Mouse (Mus musculus) G1E (cell line): ENCODE results near the gene Slc38a1. TPM values are rescaled to one million over a fixed set of nuclear protein-coding genes. Genes with fewer than 3 reads are reported as not detected.

Experiments
- ATAC-seq: 2 replicates; pipeline ENCODE4 v1.8.0; 2016; ENCODE audit warnings: mild to moderate bottlenecking; ENCODE audit not compliant: insufficient number of reproducible peaks, poor library complexity, low FRiP score, severe bottlenecking; ENCODE audit errors: extremely low read depth
- DNase-seq: peaks from one replicate; pipeline ENCODE4 v3.0.0; 2012; ENCODE audit warnings: low spot score
- H3K27me3 ChIP-seq: 2 replicates; pipeline ENCODE4 v1.6.1; 2012; ENCODE audit warnings: mild to moderate bottlenecking, low read length, inconsistent platforms; ENCODE audit not compliant: insufficient read depth
- H3K36me3 ChIP-seq: replicated peaks from 2 replicates; pipeline ENCODE3; 2012; ENCODE audit warnings: mild to moderate bottlenecking, inconsistent platforms
- H3K4me1 ChIP-seq: 2 replicates; pipeline ENCODE4 v1.6.1; 2012; ENCODE audit warnings: low read depth, low read length, inconsistent platforms, mixed read lengths; ENCODE audit not compliant: insufficient read depth
- H3K4me3 ChIP-seq: 2 replicates; pipeline ENCODE4 v1.5.1; 2012; ENCODE audit warnings: low read depth, mild to moderate bottlenecking, inconsistent platforms, low read length, moderate library complexity, mixed read lengths
- H3K9me3 ChIP-seq: replicated peaks from 2 replicates; pipeline ENCODE4 v1.6.1; 2012; ENCODE audit warnings: inconsistent platforms
- CTCF ChIP-seq: IDR thresholded peaks from 2 replicates; pipeline ENCODE4 v1.5.1; 2012; ENCODE audit warnings: low read depth, low read length, inconsistent platforms, mixed read lengths
- GATA1 ChIP-seq: IDR thresholded peaks from 2 replicates; pipeline ENCODE4 v1.6.1; 2012; ENCODE audit warnings: borderline replicate concordance, low read length, inconsistent platforms, mixed read lengths
- GATA2 ChIP-seq: IDR thresholded peaks from 2 replicates; pipeline ENCODE4 v1.6.1; 2012; ENCODE audit warnings: low read depth, low read length, inconsistent platforms, borderline replicate concordance
- POLR2AphosphoS5 ChIP-seq: IDR thresholded peaks from 2 replicates; pipeline ENCODE4 v1.6.1; 2012; ENCODE audit warnings: low read depth, low read length, inconsistent platforms; ENCODE audit not compliant: insufficient replicate concordance
- TAL1 ChIP-seq: conservative IDR thresholded peaks from 2 replicates; pipeline ENCODE4 v1.6.1; 2012; ENCODE audit warnings: low read depth, low read length, inconsistent platforms, mixed read lengths
- polyA plus RNA-seq: library from polyadenylated mRNA; stranded (reverse); fragments of >175 nt; gene quantifications from 2 replicates; pipeline ENCODE4 v1.2.3, GENCODE M21; 2012
- total RNA-seq, 2 experiments: library from RNA; stranded (forward) in 1 of 2; stranded (reverse) in 1 of 2; fragments of 200-1000 nt in 1 of 2; fragments of >200 nt in 1 of 2; fragmentation: Nextera tagmentation in 1 of 2; gene quantifications; 2 replicates each; pipeline ENCODE4 v1.2.3; 2014 to 2017

Slc38a1 gene
- total and polyA plus RNA-seq, 3 experiments, result 0.55 TPM; not detected in 2

- DNase-seq (no peak), ATAC-seq (no peak)
- H3K4me1 ChIP-seq, result no peaks in the 10 kb centered on the region
- H3K4me3 ChIP-seq, result no peak overlapping the region
- no peaks in the 10 kb centered on the region for H3K36me3 ChIP-seq
- TF ChIP-seq POLR2AphosphoS5, result no peak
- no peak for TF ChIP-seq CTCF
- no peak for TF ChIP-seq TAL1
- TF ChIP-seq GATA2, result no peak
- TF ChIP-seq GATA1, result no peak
- H3K27me3 ChIP-seq, result no peaks in the 10 kb centered on the region
- peaks cover 43% of the 10 kb centered on the region for H3K9me3 ChIP-seq
Observed at GRCm38 (mm10) chr15:96608671-96609070, 34.0 kb downstream of the Slc38a1 start.

GRCm38 (mm10) chr15:96607422-96607821 is 35.3 kb downstream of the Slc38a1 start:
- Histone ChIP-seq H3K9me3 (peaks cover 51% of the 10 kb centered on the region), H3K36me3 (no peaks in the 10 kb centered on the region), H3K27me3 (no peaks in the 10 kb centered on the region), H3K4me1 (no peaks in the 10 kb centered on the region), H3K4me3 (no peak overlapping the region)
- TF ChIP-seq GATA2 (no peak), GATA1 (no peak), TAL1 (no peak)
- no peak for ATAC-seq
- DNase-seq, result no peak

GRCm38 (mm10) chr15:96604282-96604681 is 38.4 kb downstream of the Slc38a1 start:
- DNase-seq, result no peak
- no peak for TF ChIP-seq GATA2
- TF ChIP-seq TAL1, result no peak
- no peak for TF ChIP-seq CTCF
- TF ChIP-seq POLR2AphosphoS5, result no peak
- no peak for TF ChIP-seq GATA1
- ATAC-seq, result no peak

GRCm38 (mm10) chr15:96602043-96602442 is 40.7 kb downstream of the Slc38a1 start:
- no peak overlapping the region for H3K4me3 ChIP-seq
- ATAC-seq (no peak), DNase-seq (no peak)
- peaks cover 70% of the 10 kb centered on the region for H3K9me3 ChIP-seq
- H3K27me3 ChIP-seq, result no peaks in the 10 kb centered on the region
- no peaks in the 10 kb centered on the region for H3K4me1 ChIP-seq
- TF ChIP-seq GATA2, result no peak
- no peak for TF ChIP-seq TAL1
- no peak for TF ChIP-seq GATA1
- no peak for TF ChIP-seq POLR2AphosphoS5
- no peaks in the 10 kb centered on the region for H3K36me3 ChIP-seq

More at GRCm38 (mm10) chr15:96604282-96604681, 38.4 kb downstream of the Slc38a1 start:
- Histone ChIP-seq H3K4me1 (no peaks in the 10 kb centered on the region), H3K27me3 (no peaks in the 10 kb centered on the region), H3K36me3 (no peaks in the 10 kb centered on the region), H3K9me3 (peaks cover 62% of the 10 kb centered on the region), H3K4me3 (no peak overlapping the region)

GRCm38 (mm10) chr15:96599852-96600781 is 42.6 kb downstream of the Slc38a1 start:
- no peaks in the 10 kb centered on the region for H3K36me3 ChIP-seq
- no peaks in the 10 kb centered on the region for H3K27me3 ChIP-seq
- DNase-seq (no peak), ATAC-seq (no peak)
- H3K4me1 ChIP-seq, result no peaks in the 10 kb centered on the region
- H3K9me3 ChIP-seq, result peaks cover 63% of the 10 kb centered on the region
- no peak for TF ChIP-seq POLR2AphosphoS5
- TF ChIP-seq CTCF, result no peak
- TF ChIP-seq GATA2, result no peak
- no peak for TF ChIP-seq TAL1
- H3K4me3 ChIP-seq, result no peak overlapping the region

- H3K36me3 ChIP-seq, result no peaks in the 10 kb centered on the region
- DNase-seq (no peak), ATAC-seq (no peak)
- peaks cover 64% of the 10 kb centered on the region for H3K9me3 ChIP-seq
- no peaks in the 10 kb centered on the region for H3K4me1 ChIP-seq
- no peak overlapping the region for H3K4me3 ChIP-seq
- H3K27me3 ChIP-seq, result no peaks in the 10 kb centered on the region
- TF ChIP-seq GATA1 (no peak), TAL1 (no peak), CTCF (no peak), GATA2 (no peak), POLR2AphosphoS5 (no peak)
Observed at GRCm38 (mm10) chr15:96598888-96599578, 43.7 kb downstream of the Slc38a1 start.

- no peaks in the 10 kb centered on the region for H3K27me3 ChIP-seq
- TF ChIP-seq POLR2AphosphoS5 (no peak), TAL1 (no peak), GATA2 (no peak), CTCF (no peak), GATA1 (no peak)
- DNase-seq (no peak), ATAC-seq (no peak)
- H3K4me1 ChIP-seq, result no peaks in the 10 kb centered on the region
- no peaks in the 10 kb centered on the region for H3K36me3 ChIP-seq
- H3K9me3 ChIP-seq, result peaks cover 62% of the 10 kb centered on the region
- H3K4me3 ChIP-seq, result no peak overlapping the region
Observed at GRCm38 (mm10) chr15:96597116-96597515, 45.6 kb downstream of the Slc38a1 start.
